Mouse (Mus musculus) layer of hippocampus, postnatal 36 days (tissue): ENCODE measurements around the gene Gm17019. TPM values are rescaled to one million over a fixed set of nuclear protein-coding genes. Genes with fewer than 3 reads are reported as not detected.
"Not testable (repeated sequence)": the region's sequence is repeated elsewhere in the genome, so short reads cannot be mapped to it uniquely, and the experiment has no call there.

Source experiments
- DNase-seq, 2 experiments: peaks; one replicate each; pipeline ENCODE4 v3.0.0; 2022
- total RNA-seq, 2 experiments: library from RNA; stranded (reverse); gene quantifications; 2 replicates each; pipeline ENCODE4 v1.2.3; 2021

Gene Gm17019
- total RNA-seq, 2 experiments from 2014 or later = not detected

DNA sequence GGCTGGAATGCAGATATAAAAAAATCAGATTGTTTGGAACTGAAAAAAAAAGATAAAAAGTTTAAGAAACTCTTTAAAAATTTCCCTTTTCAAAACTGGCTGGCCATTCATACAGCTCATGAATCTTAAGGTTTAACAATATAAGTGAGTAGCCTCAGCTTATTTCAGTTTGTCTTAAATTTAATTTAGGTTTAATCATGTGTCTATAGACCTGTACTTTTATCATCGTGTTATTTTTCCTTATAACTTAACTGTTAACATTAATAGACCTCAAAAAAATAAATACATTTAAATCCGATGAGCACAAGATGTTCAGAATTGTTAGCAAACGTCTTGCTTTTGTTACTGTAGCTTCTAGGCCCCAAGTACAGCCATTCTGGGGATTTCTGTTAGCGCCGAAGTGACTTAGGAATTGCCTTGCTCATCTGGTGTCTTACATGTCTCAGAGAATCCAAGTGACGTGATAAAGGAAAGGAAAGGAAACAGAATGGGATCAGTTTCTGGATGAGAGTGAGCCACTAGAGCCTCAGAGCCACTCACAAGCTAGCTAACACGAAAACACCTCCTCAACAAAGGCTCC, 36.0 kb downstream of the Gm17019 start:
- DNase-seq = not testable (repeated sequence)

DNA sequence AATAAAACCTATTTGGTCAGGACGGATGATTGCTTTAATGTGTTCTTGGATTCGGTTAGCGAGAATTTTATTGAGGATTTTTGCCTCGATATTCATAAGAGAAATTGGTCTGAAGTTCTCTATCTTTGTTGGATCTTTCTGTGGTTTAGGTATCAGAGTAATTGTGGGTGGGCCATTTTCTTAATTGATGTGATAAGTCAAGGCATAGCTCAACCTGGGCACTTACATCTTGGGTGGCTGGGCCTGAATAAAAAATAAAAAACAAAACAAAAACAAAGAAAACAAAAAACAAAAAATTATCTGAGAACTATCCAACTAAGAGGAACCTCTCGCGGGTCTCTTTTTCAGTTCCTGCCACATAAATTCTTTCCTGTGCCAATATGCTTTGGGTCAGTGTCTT, 38.7 kb downstream of the Gm17019 start:
- not testable (repeated sequence) for DNase-seq

DNA sequence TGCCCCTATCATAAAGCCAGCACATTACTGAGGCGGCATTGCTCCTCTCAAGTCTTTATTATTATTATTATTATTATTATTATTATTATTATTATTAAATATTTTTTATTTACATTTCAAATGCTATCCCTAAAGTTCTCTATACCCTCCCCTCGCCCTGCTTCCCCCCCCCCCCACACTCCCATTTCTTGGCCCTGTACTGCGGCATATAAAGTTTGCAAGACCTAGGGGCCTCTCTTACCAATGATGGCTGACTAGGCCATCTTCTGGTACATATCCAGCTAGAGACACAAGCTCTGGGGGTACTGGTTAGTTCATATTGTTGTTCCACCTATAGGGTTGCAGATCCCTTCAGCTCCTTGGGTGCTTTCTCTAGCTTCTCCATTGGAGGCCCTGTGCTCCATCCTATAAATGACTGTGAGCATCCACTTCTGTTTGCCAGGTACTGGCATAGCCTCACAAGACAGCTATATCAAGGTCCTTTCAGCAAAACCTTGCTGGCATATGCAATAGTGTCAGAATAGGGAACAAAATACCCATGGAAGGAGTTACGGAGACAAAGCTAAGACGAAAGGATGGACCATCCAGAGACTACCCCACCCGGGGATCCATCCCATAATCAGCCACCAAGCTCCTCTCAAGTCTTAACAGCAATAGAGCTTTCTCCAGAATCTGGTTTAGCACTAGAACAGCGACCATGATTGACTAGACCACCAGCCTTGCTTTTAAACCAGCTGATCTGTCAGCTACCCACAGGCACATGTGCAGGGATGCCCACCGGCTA, 42.2 kb downstream of the Gm17019 start:
- DNase-seq = not testable (repeated sequence)

DNA sequence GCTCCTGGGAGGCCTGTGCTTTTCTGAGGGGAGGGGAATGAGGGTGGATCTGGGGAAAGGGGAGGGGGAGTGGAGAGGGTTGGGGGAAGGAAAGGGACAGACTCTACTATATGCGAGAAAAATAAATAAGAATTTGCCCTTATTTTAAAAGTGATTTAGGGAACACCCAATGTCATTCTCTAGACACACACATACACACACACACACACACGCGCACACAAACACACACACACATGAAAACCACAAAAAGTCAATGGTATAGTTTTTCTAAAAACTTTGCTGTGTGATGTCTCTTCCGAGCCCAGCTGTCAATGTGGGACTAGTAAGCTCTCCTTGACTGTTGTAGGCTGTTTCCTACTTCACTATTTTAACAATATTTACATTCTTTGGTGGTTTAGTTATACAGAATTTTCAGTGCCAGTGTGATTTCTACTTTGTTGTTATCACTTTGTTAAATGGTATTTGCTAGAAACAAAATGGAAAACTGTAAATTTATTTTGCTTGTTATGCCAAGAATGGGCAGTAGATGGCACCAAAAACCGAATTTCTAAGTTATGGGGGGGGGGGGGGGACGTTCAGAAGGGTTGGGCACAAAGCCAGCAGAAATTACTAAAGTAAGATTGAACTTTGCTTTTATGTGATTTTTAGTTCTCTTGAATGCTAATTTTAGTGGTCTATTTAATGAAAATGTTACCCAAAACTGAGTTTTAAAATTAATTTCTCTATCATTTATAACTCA, 46.0 kb downstream of the Gm17019 start:
- not testable (repeated sequence) for DNase-seq

Other genes with a start within 250 kb of the Gm17019 start
- gene Gm9758, start 118.1 kb downstream of the Gm17019 start, total RNA-seq = not detected
- gene Speer4e, start 94.6 kb downstream of the Gm17019 start, total RNA-seq = not detected
- not detected for gene Gm10354, start 54.1 kb downstream of the Gm17019 start, total RNA-seq